Mouse (Mus musculus) liver, postnatal 0 days (tissue): ENCODE data around the gene Hectd2. TPM values are rescaled to one million over a fixed set of nuclear protein-coding genes. Genes with fewer than 3 reads are reported as not detected.

Source experiments
- ATAC-seq: fragments of 200-750 bp; cut with Nextera tagmentation; 2 replicates; pipeline ENCODE4 v1.8.0; 2017; ENCODE audit warnings: mild to moderate bottlenecking, moderate library complexity
- DNase-seq: peaks from one replicate; pipeline ENCODE4 v3.0.0-alpha.2; 2016
- H3K27ac ChIP-seq: fragments of 300-500 bp; sonication (generic); 2 replicates; pipeline ENCODE4 v1.5.1; 2014; ENCODE audit warnings: antibody characterized with exemption, moderate library complexity, mild to moderate bottlenecking, low read depth
- H3K27me3 ChIP-seq: fragments of 300-500 bp; sonication (generic); 2 replicates; pipeline ENCODE4 v1.6.1; 2014; ENCODE audit warnings: low read length, control low read depth, mixed read lengths; ENCODE audit not compliant: insufficient read depth
- H3K36me3 ChIP-seq: fragments of 300-500 bp; sonication (generic); replicated peaks from 2 replicates; pipeline ENCODE4 v1.6.1; 2014; ENCODE audit warnings: mild to moderate bottlenecking, control low read depth, low read length, moderate library complexity, mixed read lengths; ENCODE audit not compliant: insufficient read depth
- H3K4me1 ChIP-seq: fragments of 300-500 bp; sonication (generic); 2 replicates; pipeline ENCODE4 v1.6.1; 2014; ENCODE audit warnings: antibody characterized with exemption, mild to moderate bottlenecking, control low read depth; ENCODE audit not compliant: insufficient read depth
- H3K4me2 ChIP-seq: fragments of 300-500 bp; sonication (generic); 2 replicates; pipeline ENCODE4 v1.6.1; 2014; ENCODE audit warnings: low read depth, mild to moderate bottlenecking, low read length, moderate library complexity, mixed read lengths
- H3K4me3 ChIP-seq: fragments of 300-500 bp; sonication (generic); 2 replicates; pipeline ENCODE4 v1.5.1; 2014; ENCODE audit warnings: low read depth, low read length
- H3K9ac ChIP-seq: fragments of 300-500 bp; sonication (generic); replicated peaks from 2 replicates; pipeline ENCODE4 v1.6.1; 2014; ENCODE audit warnings: mild to moderate bottlenecking, moderate library complexity
- H3K9me3 ChIP-seq: fragments of 300-500 bp; sonication (generic); 2 replicates; pipeline ENCODE4 v1.6.1; 2016; ENCODE audit warnings: mild to moderate bottlenecking, control low read depth, low read length, mixed read lengths
- CTCF ChIP-seq: sonication (generic); IDR thresholded peaks from 2 replicates; pipeline ENCODE4 v1.5.1; 2016; ENCODE audit warnings: antibody characterized with exemption, low read depth
- EP300 ChIP-seq: IDR thresholded peaks from 2 replicates; pipeline ENCODE4 v1.6.1; 2016; ENCODE audit warnings: antibody characterized with exemption, low read depth, mild to moderate bottlenecking
- WGBS: fragments of 180-500 bp; shearing (Covaris S2); extraction: QIAGEN DNeasy Blood & Tissue Kit; methylation state at CpG from one replicate; pipeline ENCODE4 v1.1.7; 2014; ENCODE audit not compliant: insufficient replicate concordance; 5-methylcytosine and 5-hydroxymethylcytosine counted together
- polyA plus RNA-seq: library from polyadenylated mRNA; unstranded; fragments of >200 nt; fragmentation: Nextera tagmentation; extraction: Ambion mirVana; gene quantifications from 2 replicates; pipeline ENCODE4 v1.2.1, GENCODE M21; 2015

Hectd2 gene
- polyA plus RNA-seq, 1 experiment from 2014 or later: 1.00 TPM

DNA sequence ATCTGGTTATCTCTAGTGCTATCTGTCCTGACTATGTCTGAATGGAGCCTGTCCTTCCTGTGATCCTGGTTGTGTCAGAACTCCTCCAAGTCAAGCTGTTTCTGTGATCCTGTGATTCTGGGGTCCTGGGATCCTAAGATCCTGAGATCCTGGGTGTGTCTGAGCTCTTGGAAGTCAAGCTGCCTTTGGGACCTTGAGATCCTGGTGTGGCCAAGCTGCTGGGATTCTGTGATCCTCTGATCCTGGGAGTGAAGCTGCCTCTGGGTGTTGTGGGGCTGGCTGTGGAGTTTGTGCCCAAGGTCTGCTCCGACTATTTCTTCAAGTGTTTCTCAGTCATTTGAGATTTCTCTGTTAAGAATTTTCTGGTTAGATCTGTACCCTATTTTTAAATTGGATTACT, 98.2 kb downstream of the Hectd2 start:
- Histone ChIP-seq H3K27ac (no peak overlapping the region), H3K4me2 (no peak overlapping the region), H3K27me3 (no peaks in the 10 kb centered on the region), H3K4me3 (no peak overlapping the region), H3K9me3 (no peaks in the 10 kb centered on the region), H3K4me1 (no peaks in the 10 kb centered on the region), H3K9ac (no peak overlapping the region), H3K36me3 (no peaks in the 10 kb centered on the region)
- DNase-seq: no peak
- 55% methylated on average over 1 of the region's 1 CpGs for WGBS
- no peak for ATAC-seq
- no peak for TF ChIP-seq EP300
- no peak for TF ChIP-seq CTCF

DNA sequence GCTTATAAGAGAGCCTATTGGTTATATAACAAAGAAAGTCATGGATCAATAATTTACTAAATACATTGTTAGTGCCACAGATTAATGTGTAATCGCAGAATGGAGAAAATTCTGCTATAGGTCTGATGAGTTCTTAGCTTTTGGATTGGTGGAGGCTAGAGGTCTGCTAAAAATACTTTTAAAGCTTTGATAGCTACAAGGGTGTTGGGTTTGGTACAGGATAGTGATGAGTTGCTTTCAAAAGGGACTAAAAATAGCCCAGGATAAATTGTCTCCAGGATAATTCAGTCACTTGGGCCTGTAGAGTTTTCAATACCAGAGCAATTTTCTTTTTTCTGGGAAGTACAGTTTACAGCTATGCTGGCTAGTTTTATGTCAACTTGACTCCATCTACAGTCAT, 108.3 kb downstream of the Hectd2 start:
- H3K36me3 ChIP-seq: no peaks in the 10 kb centered on the region
- no peaks in the 10 kb centered on the region for H3K9me3 ChIP-seq
- H3K9ac ChIP-seq: no peak overlapping the region
- TF ChIP-seq EP300 (no peak), CTCF (no peak)
- peaks cover 14% of the 10 kb centered on the region; the same call in 1 of the 2 replicates for H3K4me1 ChIP-seq
- no peaks in the 10 kb centered on the region for H3K27me3 ChIP-seq
- DNase-seq (no peak), ATAC-seq (no peak)
- WGBS: 77% methylated on average over 1 of the region's 1 CpGs
- H3K4me2 ChIP-seq: no peak overlapping the region
- H3K4me3 ChIP-seq: no peak overlapping the region
- no peak overlapping the region for H3K27ac ChIP-seq

GRCm38 (mm10) chr19:36663918-36664317, 109.5 kb downstream of the Hectd2 start:
- no peak for TF ChIP-seq CTCF
- no peak for TF ChIP-seq EP300
- 50% methylated on average over 2 of the region's 2 CpGs for WGBS

GRCm38 (mm10) chr19:36664417-36664816, 110.0 kb downstream of the Hectd2 start:
- TF ChIP-seq EP300 (no peak), CTCF (no peak)
- DNase-seq (no peak), ATAC-seq (no peak)
- no peak overlapping the region for H3K4me2 ChIP-seq
- H3K27me3 ChIP-seq: no peaks in the 10 kb centered on the region
- no peaks in the 10 kb centered on the region for H3K9me3 ChIP-seq
- no peak overlapping the region for H3K4me3 ChIP-seq
- WGBS: 66% methylated on average over 6 of the region's 6 CpGs
- no peak overlapping the region for H3K9ac ChIP-seq
- no peaks in the 10 kb centered on the region for H3K36me3 ChIP-seq
- peak overlapping the region; percentile 49; the same call in 1 of the 2 replicates for H3K27ac ChIP-seq
- peaks cover 14% of the 10 kb centered on the region; the same call in 1 of the 2 replicates for H3K4me1 ChIP-seq

More at GRCm38 (mm10) chr19:36663918-36664317, 109.5 kb downstream of the Hectd2 start:
- Histone ChIP-seq H3K27me3 (no peaks in the 10 kb centered on the region), H3K27ac (peak overlapping the region; percentile 49; the same call in 1 of the 2 replicates), H3K9me3 (no peaks in the 10 kb centered on the region), H3K36me3 (no peaks in the 10 kb centered on the region), H3K4me2 (no peak overlapping the region), H3K4me1 (peaks cover 14% of the 10 kb centered on the region; the same call in 1 of the 2 replicates), H3K9ac (no peak overlapping the region), H3K4me3 (no peak overlapping the region)
- peak; percentile 33 for DNase-seq
- ATAC-seq: peak; percentile 68

GRCm38 (mm10) chr19:36665206-36665605, 110.8 kb downstream of the Hectd2 start:
- WGBS: 78% methylated on average over 7 of the region's 7 CpGs
- H3K9me3 ChIP-seq: no peaks in the 10 kb centered on the region
- no peak overlapping the region for H3K9ac ChIP-seq
- TF ChIP-seq CTCF: no peak
- TF ChIP-seq EP300: no peak
- H3K36me3 ChIP-seq: no peaks in the 10 kb centered on the region
- no peak for ATAC-seq
- H3K4me2 ChIP-seq: no peak overlapping the region
- H3K4me3 ChIP-seq: no peak overlapping the region
- DNase-seq: no peak
- peaks cover 14% of the 10 kb centered on the region; the same call in 1 of the 2 replicates for H3K4me1 ChIP-seq
- no peaks in the 10 kb centered on the region for H3K27me3 ChIP-seq
- H3K27ac ChIP-seq: no peak overlapping the region; the same call in 1 of the 2 replicates

DNA sequence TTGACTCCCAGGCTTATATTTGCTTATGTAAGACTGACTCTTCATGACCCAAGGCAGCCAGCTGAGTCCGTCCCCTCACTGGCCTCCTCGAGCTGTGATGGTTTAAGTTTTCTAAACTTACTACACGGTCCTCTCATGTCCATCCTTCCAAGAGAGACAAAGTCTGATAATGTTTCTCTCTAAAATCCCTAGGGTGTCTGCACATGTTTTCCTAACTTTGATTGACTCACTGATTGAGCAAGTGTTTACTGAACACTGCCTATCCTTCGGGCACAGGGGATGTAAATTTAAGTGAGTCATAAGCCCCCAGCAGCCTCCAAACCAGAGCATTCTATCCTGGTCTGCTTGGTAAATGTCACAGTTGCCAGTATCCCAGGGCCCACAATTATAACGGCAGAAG, 111.2 kb downstream of the Hectd2 start:
- Histone ChIP-seq H3K4me2 (no peak overlapping the region), H3K9ac (no peak overlapping the region), H3K27ac (no peak overlapping the region; the same call in 1 of the 2 replicates), H3K27me3 (no peaks in the 10 kb centered on the region), H3K36me3 (no peaks in the 10 kb centered on the region), H3K9me3 (no peaks in the 10 kb centered on the region), H3K4me1 (peaks cover 14% of the 10 kb centered on the region; the same call in 1 of the 2 replicates), H3K4me3 (no peak overlapping the region)
- TF ChIP-seq EP300 (no peak), CTCF (no peak)
- ATAC-seq (peak; percentile 31; the same call in 1 of the 2 replicates), DNase-seq (no peak)
- WGBS: 47% methylated on average over 5 of the region's 5 CpGs
